Mouse (Mus musculus): ENCODE data around the gene Bap1.

DNA sequence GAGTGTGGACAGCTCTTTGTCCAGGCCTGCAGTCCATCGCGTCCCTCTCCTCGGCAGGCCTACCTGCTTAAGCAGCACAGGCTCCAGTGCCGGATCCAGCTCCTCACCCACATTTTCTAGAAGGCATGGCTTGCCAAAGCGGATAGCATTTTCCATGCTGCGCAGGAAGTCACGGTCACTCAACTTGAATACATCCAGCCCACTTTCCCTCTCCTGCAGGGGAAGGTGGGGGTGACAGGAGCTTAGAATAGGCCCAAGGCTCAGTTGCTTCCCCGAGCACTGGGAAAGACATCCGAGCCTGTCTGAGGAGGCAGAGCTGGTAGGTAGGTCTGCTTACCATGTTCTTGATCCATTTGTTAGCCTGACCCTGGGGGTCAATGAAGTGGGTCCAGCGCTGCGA is 16.4 kb downstream of the Bap1 start:
- TF ChIP-seq CTCF (IDR thresholded peaks at IDR 0.05; ENCODE audit: low read depth, low read length), result no peak
- TF ChIP-seq TAL1 (conservative IDR thresholded peaks at IDR 0.05; ENCODE audit: low read depth, low read length), result no peak

Measured in G1E (cell line).